ENCODE assay signal across 14 mouse cellular contexts in genomic region chr1:132595741-132596140, GRCm38 (mm10). TPM values are rescaled to one million over a fixed set of nuclear protein-coding genes. Genes with fewer than 3 reads are reported as not detected.
"Had no signal": no experiment of that assay in that cellular context is flagged by ENCODE, and none has a peak within 500 bp of the region (broad histone marks: within the 10 kb centered on the region; RNA-seq: fewer than 3 reads in every experiment).

No protein-coding gene starts in this region.

- DNase-seq: kidney, adult 2 months; lung, adult 2 months; lung, postnatal 36 days; thymus, adult 2 months; thymus, postnatal 25 days had no signal

- H3K27me3 ChIP-seq: liver, embryonic 15.5 days; midbrain, embryonic 13.5 days; neural tube, embryonic 12.5 days had no signal

- H3K4me2 ChIP-seq: liver, embryonic 11.5 days; liver, embryonic 15.5 days; midbrain, embryonic 13.5 days; neural tube, embryonic 12.5 days had no signal

- H3K9me3 ChIP-seq: limb, embryonic 10.5 days; liver, embryonic 15.5 days; midbrain, embryonic 13.5 days; neural tube, embryonic 12.5 days had no signal

- ATAC-seq: lung, postnatal 0 days; midbrain, embryonic 13.5 days had no signal

- H3K4me3 ChIP-seq: left cerebral cortex, adult 2 months; limb, embryonic 10.5 days; liver, embryonic 15.5 days; midbrain, embryonic 13.5 days; neural tube, embryonic 12.5 days had no signal

- H3K4me1 ChIP-seq: liver, embryonic 15.5 days had no signal

- H3K36me3 ChIP-seq: limb, embryonic 10.5 days; liver, embryonic 15.5 days had no signal

- H3K9ac ChIP-seq: liver, embryonic 15.5 days; midbrain, embryonic 13.5 days; neural tube, embryonic 12.5 days had no signal

- H3K27ac ChIP-seq: left cerebral cortex, adult 2 months; limb, embryonic 10.5 days; liver, embryonic 15.5 days; midbrain, embryonic 13.5 days; neural tube, embryonic 12.5 days; stomach, postnatal 0 days had no signal

RNA-seq across cellular contexts. Expression of gene Cntn2, which starts 52.7 kb away (rescaled TPM):
- total RNA-seq: megakaryocyte progenitor cell, adult 5-6 weeks had no signal
